Mouse (Mus musculus) liver, embryonic 14.5 days (tissue): ENCODE results near the gene Smtn.

Experiments
- CTCF ChIP-seq: IDR thresholded peaks from 2 replicates; pipeline ENCODE4 v1.5.1; 2016; ENCODE audit warnings: antibody characterized with exemption, low read depth, control low read depth
- EP300 ChIP-seq: IDR thresholded peaks from 2 replicates; pipeline ENCODE4 v1.6.1; 2016; ENCODE audit warnings: antibody characterized with exemption, low read depth

DNA sequence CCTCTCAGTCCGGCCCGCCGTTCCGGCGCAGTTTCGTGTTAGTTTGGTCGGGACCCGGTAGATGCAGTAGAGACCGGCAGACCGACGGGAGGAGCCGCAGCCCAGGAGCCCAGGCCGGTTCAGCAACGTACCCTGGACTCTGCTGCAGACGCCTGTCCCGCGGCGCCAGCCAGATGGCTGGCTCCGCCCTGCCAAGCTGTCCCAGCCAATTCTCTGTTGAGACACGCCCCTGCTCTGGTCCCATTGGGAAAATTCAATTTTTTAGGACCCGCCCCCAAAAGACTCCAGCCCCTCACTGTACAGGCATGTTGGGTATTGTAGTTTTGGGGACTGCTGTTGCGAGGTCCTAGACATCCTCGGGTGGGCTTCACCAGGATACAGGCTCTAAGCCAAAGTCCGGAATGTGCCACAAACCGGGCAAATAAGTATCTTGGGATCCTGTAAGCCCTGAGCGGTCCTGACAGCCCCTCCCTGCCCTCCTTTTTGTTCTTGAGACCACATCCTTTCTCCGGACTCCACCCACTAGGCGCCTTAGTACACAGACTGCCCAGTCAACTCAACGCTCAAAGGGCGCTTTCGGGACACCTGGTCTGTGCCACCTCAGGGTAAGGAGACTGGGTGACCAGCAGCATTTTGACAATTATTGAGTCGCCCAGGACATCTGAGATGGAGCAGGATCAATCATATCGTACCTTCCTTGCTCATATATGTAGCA lies 1.1 kb downstream of the Smtn start:
- TF ChIP-seq CTCF (no peak), EP300 (no peak)
